Mouse (Mus musculus): Measurements from ENCODE around the gene Zfp97. TPM values are rescaled to one million over a fixed set of nuclear protein-coding genes. Genes with fewer than 3 reads are reported as not detected.
"Not testable (repeated sequence)": the region's sequence is repeated elsewhere in the genome, so short reads cannot be mapped to it uniquely, and the experiment has no call there.

The Zfp97 gene
- polyA plus RNA-seq (2016; fragmentation: Nextera tagmentation; extraction: Ambion mirVana), result 3.8 and 5.7 TPM in 2 replicates

GRCm38 (mm10) chr17:17120830-17121502 is at the start of gene Zfp97:
Gene Zfp97, plus strand, starts transcription at chr17:17121415.
- not testable (repeated sequence) for H3K27ac ChIP-seq; H3K27me3 ChIP-seq (ENCODE audit: poor library complexity, severe bottlenecking); H3K4me3 ChIP-seq; H3K9me3 ChIP-seq; H3K36me3 ChIP-seq (replicated peaks); DNase-seq (ENCODE audit: extremely low spot score, low spot score); H3K4me1 ChIP-seq
- WGBS, result no CpG with 5 or more reads among the region's 8 CpGs

GRCm38 (mm10) chr17:17178757-17179413 is 57.7 kb downstream of the Zfp97 start:
- H3K4me3 ChIP-seq; H3K27ac ChIP-seq; H3K4me1 ChIP-seq; H3K36me3 ChIP-seq (replicated peaks); H3K27me3 ChIP-seq (ENCODE audit: poor library complexity, severe bottlenecking); H3K9me3 ChIP-seq; DNase-seq (ENCODE audit: extremely low spot score, low spot score): not testable (repeated sequence)
- WGBS, result no CpG with 5 or more reads among the region's 8 CpGs

DNA sequence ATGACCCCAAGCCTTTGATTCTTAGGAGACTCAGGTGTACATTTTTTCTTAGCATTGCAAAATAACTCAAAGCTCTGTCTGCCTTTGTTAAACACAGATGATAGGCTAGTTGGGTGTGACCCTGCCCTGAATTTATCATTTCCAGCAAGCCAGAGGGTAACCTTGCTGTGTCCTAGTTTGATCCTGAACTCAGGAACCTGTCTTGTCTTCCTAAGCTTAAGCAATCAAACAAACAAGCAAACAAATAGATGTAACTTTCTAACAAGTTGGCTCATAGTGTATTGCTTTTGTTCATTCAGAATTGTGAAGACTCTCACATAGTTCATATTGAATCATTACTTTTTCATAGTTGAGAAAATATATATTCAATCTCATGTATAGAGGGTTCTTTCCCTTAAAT is 73.5 kb downstream of the Zfp97 start:
- not testable (repeated sequence) for H3K27ac ChIP-seq; H3K27me3 ChIP-seq (ENCODE audit: poor library complexity, severe bottlenecking); H3K4me1 ChIP-seq; H3K4me3 ChIP-seq; DNase-seq (ENCODE audit: extremely low spot score, low spot score)
- Histone ChIP-seq H3K36me3 (replicated peaks) (peaks cover 24% of the 10 kb centered on the region), H3K9me3 (peaks cover 60% of the 10 kb centered on the region)

DNA sequence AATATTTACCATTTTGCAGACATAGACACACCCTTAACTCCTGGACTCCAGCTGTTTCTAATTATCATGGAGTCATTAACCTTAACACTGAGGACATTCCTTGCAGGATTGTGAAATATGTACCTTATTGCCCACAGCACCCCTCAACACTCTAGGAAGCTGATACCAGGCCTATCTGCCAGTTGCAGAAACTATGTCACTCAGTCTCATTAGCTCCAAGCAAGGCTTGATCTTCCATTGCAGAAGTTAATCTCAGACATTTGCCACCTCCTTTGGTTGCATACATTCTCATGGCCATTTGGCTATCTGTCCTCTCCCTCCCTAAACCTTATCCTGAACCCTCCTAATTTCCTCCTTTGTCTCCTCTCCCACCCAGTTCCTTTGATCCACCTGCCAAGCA is 74.0 kb downstream of the Zfp97 start:
- DNase-seq (ENCODE audit: extremely low spot score, low spot score), result no peak
- Histone ChIP-seq H3K27ac (no peak overlapping the region), H3K4me3 (no peak overlapping the region), H3K4me1 (no peaks in the 10 kb centered on the region), H3K27me3 (ENCODE audit: poor library complexity, severe bottlenecking) (no peaks in the 10 kb centered on the region), H3K36me3 (replicated peaks) (peaks cover 23% of the 10 kb centered on the region), H3K9me3 (peaks cover 60% of the 10 kb centered on the region)

GRCm38 (mm10) chr17:17196111-17196510 is 74.9 kb downstream of the Zfp97 start:
- not testable (repeated sequence) for DNase-seq (ENCODE audit: extremely low spot score, low spot score); H3K4me1 ChIP-seq; H3K27me3 ChIP-seq (ENCODE audit: poor library complexity, severe bottlenecking); H3K4me3 ChIP-seq; H3K27ac ChIP-seq
- Histone ChIP-seq H3K36me3 (replicated peaks) (peaks cover 26% of the 10 kb centered on the region), H3K9me3 (peaks cover 64% of the 10 kb centered on the region)
- WGBS, result 96% methylated on average over 3 of the region's 3 CpGs

Other genes starting within 250 kb of the Zfp97 start
- gene Zfp960, start 57.3 kb upstream of the Zfp97 start, polyA plus RNA-seq (2016; fragmentation: Nextera tagmentation; extraction: Ambion mirVana), result 4.9 and 5.8 TPM in 2 replicates

Data from forebrain, embryonic 10.5 days (tissue).